Mouse (Mus musculus) lung, adult 2 months (tissue): ENCODE measurements around the gene Mrpl34. TPM values are rescaled to one million over a fixed set of nuclear protein-coding genes. Genes with fewer than 3 reads are reported as not detected.

Source experiments
- DNase-seq: peaks from one replicate; pipeline ENCODE4 v3.0.0; 2022
- H3K4me1 ChIP-seq: fragments of 200-500 bp; 2 replicates; pipeline ENCODE4 v1.6.1; 2011; ENCODE audit warnings: low read length; ENCODE audit not compliant: control insufficient read depth, insufficient read depth
- H3K4me3 ChIP-seq: fragments of 200-500 bp; replicated peaks from 2 replicates; pipeline ENCODE3; 2011; ENCODE audit warnings: low read depth, mild to moderate bottlenecking, control low read depth, low read length; ENCODE audit errors: extremely low read depth
- CTCF ChIP-seq: fragments of 200-500 bp; IDR thresholded peaks from 2 replicates; pipeline ENCODE4 v1.5.1; 2011; ENCODE audit warnings: mild to moderate bottlenecking, low read length, control low read depth; ENCODE audit not compliant: insufficient read depth
- POLR2A ChIP-seq: fragments of 200-500 bp; IDR thresholded peaks from 2 replicates; pipeline ENCODE4 v1.6.1; 2011; ENCODE audit warnings: low read depth, mild to moderate bottlenecking, control low read depth, low read length, borderline replicate concordance; ENCODE audit errors: extremely low read depth
- WGBS: fragments of 180-500 bp; shearing (Covaris S2); methylation state at CpG from one replicate; pipeline ENCODE4 v1.1.7; 2018; 5-methylcytosine and 5-hydroxymethylcytosine counted together
- polyA plus RNA-seq: library from polyadenylated mRNA; depleted of rRNA; stranded (reverse); fragments of >200 nt; gene quantifications from 2 replicates; pipeline ENCODE4 v1.2.3, GENCODE M21; 2012

Mrpl34 gene
- polyA plus RNA-seq, 1 experiment = 59.4 TPM

GRCm38 (mm10) chr8:71467201-71467600, 2.4 kb downstream of the Mrpl34 start:
- DNase-seq = no peak
- peaks cover 17% of the 10 kb centered on the region for H3K4me1 ChIP-seq
- WGBS = 94% methylated on average over 2 of the region's 2 CpGs
- no peak overlapping the region for H3K4me3 ChIP-seq
- TF ChIP-seq POLR2A = no peak
- no peak for TF ChIP-seq CTCF

DNA sequence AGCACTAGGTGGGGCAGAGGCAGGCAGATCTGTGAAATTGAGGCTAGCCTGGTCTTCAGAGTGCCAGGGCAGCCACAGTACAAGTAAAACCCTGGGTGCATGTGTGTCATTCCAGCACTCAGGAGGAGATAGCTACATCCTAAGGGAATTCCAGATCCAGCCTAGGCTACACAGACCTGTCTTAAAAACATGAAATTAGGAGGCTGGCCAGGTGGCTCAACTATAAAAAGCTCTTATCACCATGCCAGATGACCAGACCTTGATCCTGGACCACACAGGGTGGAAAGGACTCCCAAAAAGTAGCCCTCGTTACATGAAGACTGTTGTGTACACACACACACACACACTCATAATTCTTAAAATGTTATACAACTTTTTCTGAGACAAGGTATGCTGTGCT, 3.2 kb downstream of the Mrpl34 start:
- Histone ChIP-seq H3K4me3 (no peak overlapping the region), H3K4me1 (peaks cover 17% of the 10 kb centered on the region)
- no peak for DNase-seq
- TF ChIP-seq POLR2A (no peak), CTCF (no peak)
- WGBS = 94% methylated on average over 1 of the region's 1 CpGs

DNA sequence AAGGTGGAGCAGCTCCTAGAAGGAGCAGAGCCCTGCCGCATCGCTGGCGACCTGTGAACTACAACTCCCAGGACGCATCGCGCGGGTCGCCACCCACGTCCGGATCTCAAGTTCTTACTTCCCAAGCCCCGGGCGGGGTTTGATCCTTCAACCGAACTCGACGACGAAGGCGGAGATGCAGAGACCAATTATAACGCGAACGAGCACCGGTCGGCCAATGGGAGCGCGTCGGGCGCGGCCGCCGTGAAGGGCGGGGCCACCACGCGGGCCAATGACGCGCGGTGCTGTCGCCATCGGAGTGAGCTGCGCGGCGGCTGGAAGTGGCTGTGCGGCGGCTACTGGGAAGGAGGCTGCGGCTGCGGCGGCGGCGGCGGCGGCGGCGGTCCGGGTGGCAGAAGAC, 4.2 kb downstream of the Mrpl34 start, which contains the start of gene Dda1:
Gene Dda1, plus strand, starts transcription at position 284 of the 400 bp plus-strand sequence.
- Histone ChIP-seq H3K4me1 (peaks cover 13% of the 10 kb centered on the region), H3K4me3 (peak within 1 kb of the TSS; percentile 73)
- TF ChIP-seq CTCF = no peak
- TF ChIP-seq POLR2A = peak; percentile 78
- WGBS = under 1% methylated on average over 52 of the region's 52 CpGs
- DNase-seq = peak; percentile 92

GRCm38 (mm10) chr8:71469411-71469810, 4.7 kb downstream of the Mrpl34 start:
- peaks cover 11% of the 10 kb centered on the region for H3K4me1 ChIP-seq
- WGBS = under 1% methylated on average over 24 of the region's 24 CpGs
- peak; percentile 40 for DNase-seq
- TF ChIP-seq POLR2A (no peak), CTCF (no peak)
- H3K4me3 ChIP-seq = peak overlapping the region; percentile 73

DNA sequence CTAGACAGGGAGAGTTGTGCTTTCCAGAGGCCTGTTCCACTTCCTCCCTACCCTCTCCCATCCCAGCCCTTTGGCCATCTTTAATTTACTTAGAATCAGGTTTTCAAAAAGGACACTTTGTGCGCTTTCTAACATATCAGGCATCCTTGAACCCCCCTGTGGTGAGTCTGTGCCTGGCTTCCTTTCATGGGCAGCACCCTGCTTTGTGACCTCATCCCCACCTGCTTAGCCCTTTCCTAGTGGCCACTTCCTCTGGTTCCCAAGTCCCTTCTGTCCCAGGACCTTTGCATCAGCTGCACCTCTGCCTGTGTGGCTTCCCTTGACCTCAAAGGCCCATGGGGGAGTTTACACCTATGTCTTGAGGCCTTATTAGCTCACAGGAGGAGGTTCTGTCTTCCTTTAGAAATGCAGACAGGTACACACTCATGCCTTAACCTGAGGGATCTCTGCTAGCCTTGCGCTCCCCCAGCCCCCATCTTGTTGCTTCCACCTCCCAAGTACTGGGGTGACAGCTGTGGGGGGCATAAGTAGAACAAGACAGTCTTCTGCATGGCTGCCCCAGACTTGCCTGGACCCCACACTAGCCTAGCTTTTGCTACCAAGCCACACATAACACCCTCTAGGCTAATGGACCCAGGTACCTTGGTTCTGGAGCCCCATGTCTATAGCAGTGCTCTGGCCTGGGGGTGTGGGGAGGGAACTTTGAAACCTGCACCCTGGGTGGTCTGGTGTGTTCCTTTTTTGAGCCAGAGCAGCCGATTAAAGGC, 5.6 kb downstream of the Mrpl34 start:
- no peak overlapping the region for H3K4me3 ChIP-seq
- WGBS = 84% methylated on average over 3 of the region's 3 CpGs
- H3K4me1 ChIP-seq = peaks cover 11% of the 10 kb centered on the region
- DNase-seq = no peak
- no peak for TF ChIP-seq CTCF
- TF ChIP-seq POLR2A = no peak

DNA sequence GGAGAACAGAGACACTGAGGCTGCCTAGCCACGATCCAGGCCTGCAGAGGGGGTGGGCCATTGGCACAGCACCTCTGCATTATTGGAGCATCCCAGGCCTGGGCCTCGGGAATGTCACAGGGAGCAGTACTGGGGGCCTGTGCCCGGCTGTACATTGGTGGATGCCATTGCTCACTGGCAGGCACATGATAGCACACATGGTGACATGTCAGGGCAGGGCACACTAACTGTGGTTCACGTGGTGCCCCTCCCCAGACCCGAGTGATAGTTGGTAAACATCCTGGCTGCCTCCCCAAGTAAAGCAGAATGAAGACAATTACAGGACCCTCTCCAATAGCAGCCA, 6.1 kb downstream of the Mrpl34 start:
- WGBS = 72% methylated on average over 5 of the region's 5 CpGs
- TF ChIP-seq CTCF (no peak), POLR2A (no peak)
- DNase-seq = no peak
- Histone ChIP-seq H3K4me1 (peaks cover 13% of the 10 kb centered on the region), H3K4me3 (no peak overlapping the region)

GRCm38 (mm10) chr8:71471861-71472260, 7.1 kb downstream of the Mrpl34 start:
- WGBS = 96% methylated on average over 17 of the region's 17 CpGs
- H3K4me1 ChIP-seq = peaks cover 14% of the 10 kb centered on the region
- TF ChIP-seq POLR2A (no peak), CTCF (no peak)
- no peak overlapping the region for H3K4me3 ChIP-seq
- DNase-seq = no peak

DNA sequence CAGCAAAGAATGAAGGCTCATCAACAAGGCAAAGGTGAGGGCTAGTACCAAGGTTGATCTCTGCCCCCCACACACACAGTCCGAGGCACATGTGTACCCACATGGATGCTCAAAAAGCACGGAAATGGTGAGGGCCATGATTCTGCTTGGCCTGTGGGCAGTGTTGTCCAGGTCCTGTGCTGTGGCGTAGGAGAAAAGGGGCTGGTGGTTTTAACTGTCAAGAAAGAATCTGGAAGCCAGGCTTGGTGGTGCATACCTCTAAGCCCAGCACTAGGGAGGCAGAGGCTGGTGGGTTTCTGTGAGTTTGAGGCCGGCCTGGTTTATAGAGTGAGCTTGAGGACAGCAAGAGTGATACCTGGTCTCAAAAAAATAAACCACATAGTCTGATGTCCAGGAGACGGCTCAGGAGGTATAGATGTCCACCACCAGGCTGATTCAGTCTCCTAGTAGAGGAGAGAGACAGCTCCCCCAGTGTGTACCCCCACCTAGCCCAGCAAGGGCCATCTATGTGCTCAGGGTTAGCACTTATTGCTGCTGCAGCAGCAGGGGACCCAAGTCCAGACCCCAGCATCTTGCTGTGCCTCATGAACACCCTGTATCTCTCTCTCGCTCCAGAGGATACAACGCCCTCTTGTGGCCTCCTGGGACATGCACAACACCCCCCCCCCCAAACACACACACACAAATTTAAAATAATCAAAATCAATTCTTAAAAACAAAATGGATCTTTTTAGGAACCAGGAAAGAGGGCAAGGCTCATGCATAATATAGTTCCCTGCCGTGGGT, 8.0 kb downstream of the Mrpl34 start:
- Histone ChIP-seq H3K4me1 (peaks cover 14% of the 10 kb centered on the region), H3K4me3 (no peak overlapping the region)
- WGBS = 89% methylated on average over 8 of the region's 8 CpGs
- 0 out of 2 replicates have a peak, but pooled peaks have one; percentile 3 for TF ChIP-seq CTCF
- no peak for TF ChIP-seq POLR2A
- no peak for DNase-seq

DNA sequence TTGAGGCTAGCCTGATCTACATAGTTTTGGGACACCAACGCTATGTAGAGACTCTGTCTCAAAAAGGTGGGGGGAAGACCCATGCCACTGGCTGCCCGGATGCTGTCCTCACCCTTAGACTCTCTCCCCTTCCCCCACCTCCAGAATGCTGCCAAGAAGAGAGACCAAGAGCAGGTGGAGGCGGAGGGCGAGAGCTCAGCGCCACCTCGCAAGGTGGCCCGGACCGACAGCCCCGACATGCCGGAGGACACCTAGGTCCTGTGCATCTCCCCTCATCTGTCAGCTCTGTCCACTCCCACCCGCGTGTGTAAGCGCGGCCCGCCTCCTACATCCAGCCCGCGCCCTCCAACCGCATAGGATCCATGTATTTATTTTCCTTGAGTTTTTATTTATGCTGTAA, 9.6 kb downstream of the Mrpl34 start:
- no peak for TF ChIP-seq POLR2A
- no peak for TF ChIP-seq CTCF
- no peak for DNase-seq
- WGBS = 91% methylated on average over 18 of the region's 18 CpGs

More for the DNA sequence above, 9.6 kb downstream of the Mrpl34 start:
- Histone ChIP-seq H3K4me1 (peaks cover 14% of the 10 kb centered on the region), H3K4me3 (no peak overlapping the region)
